Mouse (Mus musculus) G1E (cell line): ENCODE data around the gene Tbc1d9b.

Experiments used
- CTCF ChIP-seq: IDR thresholded peaks from 2 replicates; pipeline ENCODE4 v1.5.1; 2012; ENCODE audit warnings: low read depth, low read length, inconsistent platforms, mixed read lengths
- GATA1 ChIP-seq: IDR thresholded peaks from 2 replicates; pipeline ENCODE4 v1.6.1; 2012; ENCODE audit warnings: borderline replicate concordance, low read length, inconsistent platforms, mixed read lengths
- GATA2 ChIP-seq: IDR thresholded peaks from 2 replicates; pipeline ENCODE4 v1.6.1; 2012; ENCODE audit warnings: low read depth, low read length, inconsistent platforms, borderline replicate concordance
- POLR2AphosphoS5 ChIP-seq: IDR thresholded peaks from 2 replicates; pipeline ENCODE4 v1.6.1; 2012; ENCODE audit warnings: low read depth, low read length, inconsistent platforms; ENCODE audit not compliant: insufficient replicate concordance
- TAL1 ChIP-seq: conservative IDR thresholded peaks from 2 replicates; pipeline ENCODE4 v1.6.1; 2012; ENCODE audit warnings: low read depth, low read length, inconsistent platforms, mixed read lengths

DNA sequence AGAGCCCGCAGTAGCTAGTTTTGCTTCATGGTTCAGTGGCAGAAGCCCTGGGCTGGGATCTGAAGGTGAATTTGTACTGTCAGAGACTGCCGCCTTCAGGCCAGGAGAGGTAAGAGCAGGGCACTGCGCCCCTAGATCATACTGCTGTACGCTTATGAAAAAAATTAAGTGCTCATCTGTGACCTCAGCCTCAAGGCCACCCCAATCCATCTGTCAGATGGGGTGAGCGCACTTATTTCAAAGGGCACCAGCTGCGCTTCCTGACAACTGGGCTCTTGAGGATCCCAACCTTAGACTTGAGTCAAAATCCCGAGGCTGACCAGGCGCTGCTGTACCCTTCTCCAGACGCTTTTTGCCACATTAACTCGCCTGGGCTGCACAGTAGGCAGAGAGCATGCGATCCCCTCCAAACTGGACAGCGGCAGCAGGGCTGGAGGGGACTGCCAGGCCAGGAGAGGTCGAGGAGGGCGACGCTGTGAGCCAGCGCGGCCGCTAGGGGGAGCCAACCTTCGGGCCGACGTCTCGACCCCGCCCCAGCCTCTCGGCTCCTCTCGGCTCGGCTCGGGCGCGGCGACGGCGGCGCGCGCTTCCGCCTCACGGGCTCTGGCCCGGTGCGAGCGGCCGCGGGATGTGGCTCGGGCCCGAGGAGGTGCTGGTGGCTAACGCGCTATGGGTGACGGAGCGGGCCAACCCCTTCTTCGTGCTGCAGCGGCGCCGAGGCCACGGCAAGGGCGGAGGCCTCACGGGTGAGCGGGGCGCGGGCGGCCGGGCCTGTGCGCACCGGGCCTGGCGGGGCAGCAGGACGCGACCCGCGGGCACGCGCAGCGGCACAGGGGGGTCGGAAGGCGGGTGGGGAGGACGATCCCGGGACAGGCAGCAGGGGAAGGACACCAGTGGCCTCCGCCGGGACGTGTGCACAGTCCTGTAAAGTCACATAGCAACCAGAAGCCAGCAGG lies at the start of gene Tbc1d9b:
- no peak for TF ChIP-seq GATA1
- TF ChIP-seq TAL1, result no peak
- peak; percentile 84 for TF ChIP-seq CTCF
- TF ChIP-seq POLR2AphosphoS5, result no peak
- no peak for TF ChIP-seq GATA2
